Mouse (Mus musculus) ES-E14 (cell line): ENCODE data around the gene Insr. TPM values are rescaled to one million over a fixed set of nuclear protein-coding genes. Genes with fewer than 3 reads are reported as not detected.

ENCODE experiments used
- DNase-seq: peaks from one replicate; pipeline ENCODE4 v3.0.0-alpha.2; 2013; ENCODE audit warnings: low read depth, low spot score
- H3K27ac ChIP-seq: 2 replicates; pipeline ENCODE4 v1.5.1; 2012; ENCODE audit warnings: low read depth, mild to moderate bottlenecking, low read length, moderate library complexity, mixed read lengths; ENCODE audit not compliant: poor library complexity, insufficient read depth, severe bottlenecking
- H3K36me3 ChIP-seq: 2 replicates; pipeline ENCODE4 v1.6.1; 2012; ENCODE audit warnings: mild to moderate bottlenecking, low read length, moderate library complexity, mixed read lengths; ENCODE audit not compliant: control insufficient read depth, poor library complexity, insufficient read depth, severe bottlenecking
- H3K4me1 ChIP-seq, 2 experiments: fragments of 150-350 bp in 1 of 2; sonication (generic) in 1 of 2; 2 replicates each; pipeline ENCODE4 v1.6.1; 2012; ENCODE audit warnings: low read length in 2 of 2, mild to moderate bottlenecking in 1 of 2, mixed read lengths in 1 of 2; ENCODE audit not compliant: control insufficient read depth in 2 of 2, insufficient read depth in 2 of 2, poor library complexity in 1 of 2
- H3K4me3 ChIP-seq, 2 experiments: fragments of 150-350 bp in 1 of 2; sonication (generic) in 1 of 2; 2 replicates each; pipeline ENCODE4 v1.5.1; 2012; ENCODE audit warnings: low read length in 2 of 2, low read depth in 1 of 2, mild to moderate bottlenecking in 1 of 2, mixed read lengths in 1 of 2; ENCODE audit not compliant: insufficient read depth in 1 of 2, poor library complexity in 1 of 2, severe bottlenecking in 1 of 2
- H3K9ac ChIP-seq: 2 replicates; pipeline ENCODE4 v1.6.1; 2012; ENCODE audit warnings: low read depth, mild to moderate bottlenecking, low read length, mixed read lengths; ENCODE audit not compliant: poor library complexity, insufficient read depth, severe bottlenecking
- H3K9me3 ChIP-seq: fragments of 150-350 bp; sonication (generic); 2 replicates; pipeline ENCODE4 v1.6.1; 2012; ENCODE audit warnings: low read depth, mild to moderate bottlenecking, low read length; ENCODE audit not compliant: control insufficient read depth, insufficient read depth
- CHD2 ChIP-seq: IDR thresholded peaks from 2 replicates; pipeline ENCODE4 v1.6.1; 2014; ENCODE audit warnings: mild to moderate bottlenecking, low read depth, low read length, inconsistent platforms
- HCFC1 ChIP-seq: IDR thresholded peaks from 2 replicates; pipeline ENCODE4 v1.6.1; 2012; ENCODE audit warnings: low read length, inconsistent platforms, borderline replicate concordance; ENCODE audit not compliant: insufficient read depth
- MAFK ChIP-seq: IDR thresholded peaks from 2 replicates; pipeline ENCODE4 v1.6.1; 2014; ENCODE audit warnings: mild to moderate bottlenecking, low read depth, low read length, inconsistent platforms; ENCODE audit not compliant: insufficient read depth
- ZC3H11A ChIP-seq: IDR thresholded peaks from 2 replicates; pipeline ENCODE4 v1.6.1; 2012; ENCODE audit warnings: low read depth, mild to moderate bottlenecking, inconsistent platforms, low read length, borderline replicate concordance
- ZNF384 ChIP-seq: IDR thresholded peaks from 2 replicates; pipeline ENCODE4 v1.6.1; 2012; ENCODE audit warnings: low read depth, low read length, inconsistent platforms
- in situ Hi-C, 2 experiments: fragments of 600-800 bp; cut with MboI; formaldehyde crosslinking; loops; one replicate each; pipeline ENCODE4 v1.15.1; 2025; ENCODE audit warnings: low sequenced_read_pairs in 2 of 2, inconsistent platforms in 1 of 2; ENCODE audit not compliant: unreplicated experiment in 2 of 2
- total RNA-seq: library from RNA; depleted of rRNA; stranded (reverse); fragments of 300-350 nt; gene quantifications from 2 replicates; pipeline ENCODE4 v1.2.3, GENCODE M21; 2012

The Insr gene
- total RNA-seq, 1 experiment: 9.3 TPM

DNA sequence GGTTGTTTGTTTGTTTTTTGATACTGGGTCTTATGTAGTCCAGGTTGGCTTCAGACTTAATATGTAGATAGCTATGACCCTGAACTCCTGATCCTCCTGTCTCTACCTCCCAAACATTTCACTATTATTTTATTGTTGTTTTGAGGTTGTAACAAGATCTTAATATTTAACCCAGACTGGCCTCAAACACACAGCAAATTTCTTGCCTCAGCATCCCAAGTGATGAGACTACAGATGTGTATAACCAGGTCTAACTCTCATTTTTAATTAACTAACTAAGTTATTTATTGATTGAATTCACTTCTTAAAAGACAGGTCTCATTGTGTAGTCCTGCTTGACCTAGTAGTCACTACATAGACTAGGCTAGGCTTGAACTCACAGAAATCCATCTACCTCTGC lies 88.4 kb downstream of the Insr start:
- Histone ChIP-seq H3K9me3 (no peaks in the 10 kb centered on the region), H3K9ac (no peak overlapping the region), H3K4me1 (no peaks in the 10 kb centered on the region), H3K27ac (no peak overlapping the region), H3K36me3 (peaks cover 8% of the 10 kb centered on the region; the same call in 1 of the 2 replicates), H3K4me3 (no peak overlapping the region)
- DNase-seq: no peak
- in situ Hi-C loops: no loop called here
- TF ChIP-seq MAFK (no peak), ZC3H11A (no peak), HCFC1 (no peak), ZNF384 (no peak), CHD2 (no peak)

GRCm38 (mm10) chr8:3187456-3187855 lies 92.0 kb downstream of the Insr start:
- peaks cover 2% of the 10 kb centered on the region; the same call in 1 of the 2 replicates for H3K36me3 ChIP-seq
- no peak for TF ChIP-seq CHD2
- TF ChIP-seq MAFK: no peak
- no peak for TF ChIP-seq ZNF384
- TF ChIP-seq HCFC1: no peak
- TF ChIP-seq ZC3H11A: no peak
- H3K27ac ChIP-seq: no peak overlapping the region
- no peak overlapping the region for H3K9ac ChIP-seq
- H3K4me1 ChIP-seq: no peaks in the 10 kb centered on the region
- H3K9me3 ChIP-seq: no peaks in the 10 kb centered on the region
- DNase-seq: no peak
- H3K4me3 ChIP-seq: no peak overlapping the region
- in situ Hi-C loops: no loop called here

- TF ChIP-seq HCFC1 (no peak), ZNF384 (no peak), ZC3H11A (no peak), MAFK (no peak), CHD2 (no peak)
- no peak overlapping the region for H3K9ac ChIP-seq
- peak; percentile 6 for DNase-seq
- no peaks in the 10 kb centered on the region for H3K36me3 ChIP-seq
- no peak overlapping the region for H3K4me3 ChIP-seq
- no peaks in the 10 kb centered on the region for H3K9me3 ChIP-seq
- no peaks in the 10 kb centered on the region for H3K4me1 ChIP-seq
- in situ Hi-C loops: loop anchor here in 1 of 2 experiments (10.0 kb wide), 1 partner anchor 155 kb away; no protein-coding TSS in a partner anchor
- no peak overlapping the region for H3K27ac ChIP-seq
Observed at GRCm38 (mm10) chr8:3179930-3180329, 99.5 kb downstream of the Insr start.

- H3K27ac ChIP-seq: no peak overlapping the region
- no peaks in the 10 kb centered on the region for H3K4me1 ChIP-seq
- no peaks in the 10 kb centered on the region for H3K9me3 ChIP-seq
- peaks cover 2% of the 10 kb centered on the region; the same call in 1 of the 2 replicates for H3K36me3 ChIP-seq
- TF ChIP-seq ZC3H11A (no peak), MAFK (no peak), HCFC1 (no peak), CHD2 (no peak), ZNF384 (no peak)
- no peak for DNase-seq
- in situ Hi-C loops: loop anchor here in 1 of 2 experiments (10.0 kb wide), 1 partner anchor 157 kb away; no protein-coding TSS in a partner anchor
- H3K4me3 ChIP-seq: no peak overlapping the region
- no peak overlapping the region for H3K9ac ChIP-seq
Observed at GRCm38 (mm10) chr8:3177440-3177839, 102.0 kb downstream of the Insr start.

DNA sequence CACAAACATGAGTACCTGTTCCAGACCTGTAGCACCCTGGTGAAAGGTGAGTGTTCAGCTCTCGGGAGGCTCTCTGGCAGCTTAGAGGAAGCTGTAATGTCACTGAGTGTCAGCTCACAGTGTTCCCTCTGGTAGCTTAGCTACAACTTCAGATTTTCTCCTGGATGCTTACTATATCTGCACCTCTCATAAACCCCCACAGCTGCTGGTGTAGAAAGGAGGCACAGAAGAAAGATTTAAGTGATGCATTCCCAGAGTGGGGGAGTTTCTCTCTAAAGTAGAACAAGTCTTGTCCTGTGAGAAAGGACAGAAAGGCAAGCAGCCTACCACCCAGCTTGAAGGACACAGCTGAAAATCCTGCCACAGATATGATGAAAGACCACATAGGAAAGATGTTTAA lies 107.2 kb downstream of the Insr start:
- TF ChIP-seq HCFC1: no peak
- TF ChIP-seq ZC3H11A: no peak
- TF ChIP-seq MAFK: no peak
- TF ChIP-seq ZNF384: no peak
- TF ChIP-seq CHD2: no peak
- in situ Hi-C loops: loop anchor here in 1 of 2 experiments (10.0 kb wide), 1 partner anchor 163 kb away; no protein-coding TSS in a partner anchor
- H3K9ac ChIP-seq: no peak overlapping the region
- no peak overlapping the region for H3K4me3 ChIP-seq
- no peak overlapping the region for H3K27ac ChIP-seq
- no peak for DNase-seq
- no peaks in the 10 kb centered on the region for H3K4me1 ChIP-seq
- H3K9me3 ChIP-seq: no peaks in the 10 kb centered on the region
- H3K36me3 ChIP-seq: peaks cover 2% of the 10 kb centered on the region; the same call in 1 of the 2 replicates
